In the genomic region with DNA sequence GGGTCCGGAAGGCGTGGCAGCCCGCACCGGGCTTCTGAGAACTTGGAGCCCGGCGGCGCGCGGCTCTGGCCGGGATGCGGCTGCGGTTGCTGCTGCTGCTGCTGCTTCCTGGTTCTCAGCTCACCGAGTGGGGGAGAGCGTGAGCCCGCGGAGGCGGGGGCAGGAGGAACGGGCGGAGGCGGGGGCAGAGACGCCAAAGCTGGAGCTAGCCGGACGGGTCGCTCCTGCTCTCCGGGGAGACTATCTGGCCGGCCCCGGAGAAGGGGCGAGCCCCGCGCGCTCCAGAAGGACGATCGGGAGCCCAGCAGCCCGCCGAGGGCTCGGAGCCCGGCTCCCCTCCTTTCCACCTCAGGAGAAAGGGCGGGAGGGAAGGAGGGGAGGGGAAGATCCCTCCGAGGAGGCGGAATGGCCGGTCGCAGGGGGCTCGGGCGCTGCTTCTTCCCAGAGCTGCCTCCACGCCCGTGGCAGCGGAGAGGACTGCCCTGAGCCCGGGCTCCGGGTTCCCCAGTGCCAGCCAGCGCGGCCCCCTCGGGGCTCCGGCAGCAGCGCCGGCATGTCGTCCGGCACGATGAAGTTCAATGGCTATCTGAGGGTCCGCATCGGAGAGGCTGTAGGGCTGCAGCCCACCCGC, we compare ENCODE assay signal across 8 mouse cellular contexts. TPM values are rescaled to one million over a fixed set of nuclear protein-coding genes. Genes with fewer than 3 reads are reported as not detected.
DNase-seq lines count a peak whose midpoint lies in the region; ATAC-seq and TF ChIP-seq lines count a peak whose summit lies in the region.

A gene (plus strand): TSS at position 187 of the 631 bp plus-strand sequence.

- H3K4me1 ChIP-seq in embryonic facial prominence, embryonic 15.5 days, result peaks cover 18% of the 10 kb centered on the region
- H3K4me1 ChIP-seq in heart, embryonic 12.5 days (replicated peaks), result 0 out of 2 replicates have a peak, but pooled peaks cover 15% of the 10 kb centered on the region
- peaks cover 22% of the 10 kb centered on the region for H3K4me1 ChIP-seq in kidney, embryonic 15.5 days
- H3K4me1 ChIP-seq in liver, adult 2 months (ENCODE audit: control insufficient read depth, insufficient read depth, low read length), result no peaks in the 10 kb centered on the region
- peaks cover 6% of the 10 kb centered on the region; the same call in 1 of the 2 replicates for H3K4me1 ChIP-seq in midbrain, postnatal 0 days (ENCODE audit: insufficient read depth, low read length)
- H3K4me1 ChIP-seq in spleen, adult 2 months (ENCODE audit: control insufficient read depth, insufficient read depth, insufficient read length), result no peaks in the 10 kb centered on the region; the same call in 1 of the 2 replicates

- peak within 1 kb of the TSS; percentile 88 for H3K4me2 ChIP-seq in embryonic facial prominence, embryonic 15.5 days (replicated peaks)
- H3K4me2 ChIP-seq in heart, embryonic 12.5 days, result peak within 1 kb of the TSS; percentile 87
- H3K4me2 ChIP-seq in kidney, embryonic 15.5 days, result peak within 1 kb of the TSS; percentile 87
- peak within 1 kb of the TSS; percentile 88 for H3K4me2 ChIP-seq in midbrain, postnatal 0 days (ENCODE audit: low read depth, low read length, poor library complexity, severe bottlenecking)

- H3K36me3 ChIP-seq in embryonic facial prominence, embryonic 15.5 days, result no peaks in the 10 kb centered on the region
- H3K36me3 ChIP-seq in heart, embryonic 12.5 days, result no peaks in the 10 kb centered on the region
- no peaks in the 10 kb centered on the region for H3K36me3 ChIP-seq in kidney, embryonic 15.5 days
- H3K36me3 ChIP-seq in liver, adult 2 months (ENCODE audit: control insufficient read depth, insufficient read depth, low read length), result no peaks in the 10 kb centered on the region
- H3K36me3 ChIP-seq in midbrain, postnatal 0 days (ENCODE audit: insufficient read depth, low read length), result no peaks in the 10 kb centered on the region
- H3K36me3 ChIP-seq in spleen, adult 2 months (ENCODE audit: control insufficient read depth, insufficient read depth, low read length), result no peaks in the 10 kb centered on the region

- peak; percentile 23; the same call in 1 of the 2 replicates for TF ChIP-seq CTCF in liver, adult 2 months (IDR thresholded peaks at IDR 0.05; ENCODE audit: low read depth, low read length)
- TF ChIP-seq CTCF in midbrain, postnatal 0 days (IDR thresholded peaks at IDR 0.05), result peak; percentile 66
- no peak for TF ChIP-seq CTCF in spleen, adult 2 months (IDR thresholded peaks at IDR 0.05; ENCODE audit: extremely low read depth, insufficient read depth, insufficient read length, insufficient replicate concordance)

- DNase-seq in adrenal gland, postnatal 36 days, result peak; percentile 87 to 89
- no peak for DNase-seq in liver, adult 2 months (ENCODE audit: extremely low read depth, low read depth, low spot score)
- peak; percentile 75 for DNase-seq in midbrain, postnatal 0 days (ENCODE audit: low spot score)
- peak in 1 of 2 experiments; percentile 77 for DNase-seq in spleen, adult 2 months (ENCODE audit: low read depth in 1 of 2, low spot score in 2 of 2)
- DNase-seq in adipocyte (ENCODE audit: low spot score), result no peak

- no peaks in the 10 kb centered on the region for H3K9me3 ChIP-seq in embryonic facial prominence, embryonic 15.5 days (replicated peaks)
- H3K9me3 ChIP-seq in heart, embryonic 12.5 days (replicated peaks), result no peaks in the 10 kb centered on the region
- no peaks in the 10 kb centered on the region for H3K9me3 ChIP-seq in kidney, embryonic 15.5 days (replicated peaks)
- no peaks in the 10 kb centered on the region for H3K9me3 ChIP-seq in midbrain, postnatal 0 days (ENCODE audit: low read length)

- peak within 1 kb of the TSS; percentile 70 for H3K9ac ChIP-seq in embryonic facial prominence, embryonic 15.5 days
- peak within 1 kb of the TSS; percentile 82 for H3K9ac ChIP-seq in heart, embryonic 12.5 days
- peak within 1 kb of the TSS; percentile 83 for H3K9ac ChIP-seq in kidney, embryonic 15.5 days
- peak within 1 kb of the TSS; percentile 77 for H3K9ac ChIP-seq in liver, adult 2 months (ENCODE audit: low read depth, low read length)
- peak within 1 kb of the TSS; percentile 67 for H3K9ac ChIP-seq in midbrain, postnatal 0 days (replicated peaks; ENCODE audit: low read length, poor library complexity, severe bottlenecking)

- WGBS in embryonic facial prominence, embryonic 15.5 days, result under 1% methylated on average over 58 of the region's 61 CpGs
- WGBS in heart, embryonic 12.5 days, result under 1% methylated on average over 49 of the region's 61 CpGs
- WGBS in kidney, embryonic 15.5 days, result under 1% methylated on average over 61 of the region's 61 CpGs
- WGBS in liver, adult 2 months, result under 1% methylated on average over 61 of the region's 61 CpGs
- WGBS in midbrain, postnatal 0 days, result under 1% methylated on average over 51 of the region's 61 CpGs
- 1% methylated on average over 58 of the region's 61 CpGs for WGBS in spleen, adult 2 months

- H3K27ac ChIP-seq in embryonic facial prominence, embryonic 15.5 days (replicated peaks), result peak within 1 kb of the TSS; percentile 84
- peak within 1 kb of the TSS; percentile 83 for H3K27ac ChIP-seq in heart, embryonic 12.5 days (ENCODE audit: poor library complexity, severe bottlenecking)
- H3K27ac ChIP-seq in kidney, embryonic 15.5 days, result peak within 1 kb of the TSS; percentile 88
- peak within 1 kb of the TSS; percentile 68 for H3K27ac ChIP-seq in liver, adult 2 months (replicated peaks; ENCODE audit: insufficient read depth, low read depth, low read length)
- H3K27ac ChIP-seq in midbrain, postnatal 0 days (ENCODE audit: low read depth, low read length), result peak within 1 kb of the TSS; percentile 55
- peak within 1 kb of the TSS; percentile 87 for H3K27ac ChIP-seq in spleen, adult 2 months (ENCODE audit: insufficient read depth, low read length)

- H3K4me3 ChIP-seq in embryonic facial prominence, embryonic 15.5 days (replicated peaks), result peak within 1 kb of the TSS; percentile 80
- peak within 1 kb of the TSS; percentile 64 for H3K4me3 ChIP-seq in heart, embryonic 12.5 days
- H3K4me3 ChIP-seq in kidney, embryonic 15.5 days (replicated peaks), result peak within 1 kb of the TSS; percentile 79
- H3K4me3 ChIP-seq in liver, adult 2 months (ENCODE audit: insufficient read depth, low read depth, low read length), result peak within 1 kb of the TSS; percentile 89
- peak within 1 kb of the TSS; percentile 68 for H3K4me3 ChIP-seq in midbrain, postnatal 0 days (ENCODE audit: low read depth, low read length)
- H3K4me3 ChIP-seq in spleen, adult 2 months (ENCODE audit: extremely low read depth, insufficient read depth, insufficient read length), result peak within 1 kb of the TSS; percentile 65

- H3K27me3 ChIP-seq in embryonic facial prominence, embryonic 15.5 days, result no peaks in the 10 kb centered on the region
- H3K27me3 ChIP-seq in heart, embryonic 12.5 days (replicated peaks), result peaks cover 6% of the 10 kb centered on the region
- peaks cover 40% of the 10 kb centered on the region for H3K27me3 ChIP-seq in kidney, embryonic 15.5 days
- H3K27me3 ChIP-seq in liver, adult 2 months (ENCODE audit: control insufficient read depth, insufficient read depth, low read length), result peaks cover 16% of the 10 kb centered on the region; the same call in 1 of the 2 replicates
- no peaks in the 10 kb centered on the region for H3K27me3 ChIP-seq in midbrain, postnatal 0 days (ENCODE audit: insufficient read depth, low read length)
- peaks cover 10% of the 10 kb centered on the region for H3K27me3 ChIP-seq in spleen, adult 2 months (ENCODE audit: control insufficient read depth, insufficient read depth, low read length)

- ATAC-seq in embryonic facial prominence, embryonic 15.5 days (ENCODE audit: insufficient number of reproducible peaks, low FRiP score, low TSS enrichment, low read depth), result peak; percentile 88
- peak; percentile 88 for ATAC-seq in heart, embryonic 12.5 days (ENCODE audit: insufficient number of reproducible peaks, low FRiP score)
- ATAC-seq in kidney, embryonic 15.5 days (replicated peaks; ENCODE audit: low FRiP score), result peak; percentile 93
- peak; percentile 88 for ATAC-seq in midbrain, postnatal 0 days (ENCODE audit: low FRiP score)

- 0 out of 2 replicates have a peak, but pooled peaks have one; percentile 20 for TF ChIP-seq POLR2A in liver, adult 2 months (IDR thresholded peaks at IDR 0.05; ENCODE audit: extremely low read depth, insufficient read depth, low read length)
- TF ChIP-seq POLR2A in spleen, adult 2 months (IDR thresholded peaks at IDR 0.05; ENCODE audit: low read depth, low read length), result no peak; the same call in 1 of the 2 replicates

- no peaks in the 10 kb centered on the region for H3K79me2 ChIP-seq in liver, adult 2 months (ENCODE audit: control insufficient read depth, insufficient read depth, low read length)

RNA-seq across cellular contexts. Expression of the gene that starts here (rescaled TPM):
- total RNA-seq in adrenal gland, postnatal 36 days (2021), result 10 to 100 TPM; 11.2 to 16.3 TPM
- 20.0 and 21.0 TPM in 2 replicates for polyA plus RNA-seq in embryonic facial prominence, embryonic 15.5 days (2015; fragmentation: Nextera tagmentation; extraction: Ambion mirVana)
- 19.5 and 20.0 TPM in 2 replicates for polyA plus RNA-seq in heart, embryonic 12.5 days (2016; fragmentation: Nextera tagmentation; extraction: Ambion mirVana)
- polyA plus RNA-seq in kidney, embryonic 15.5 days (2015; fragmentation: Nextera tagmentation; extraction: Ambion mirVana), result 10.9 and 11.9 TPM in 2 replicates
- total RNA-seq in liver, adult 2 months (2014; rRNA removed), result 5.3 and 5.9 TPM in 2 replicates
- polyA plus RNA-seq in liver, adult 2 months (2012; rRNA removed), result 1.3 and 1.5 TPM in 2 replicates
- 16.2 and 20.0 TPM in 2 replicates for total RNA-seq in midbrain, postnatal 0 days (2014; rRNA removed)
- 6.9 and 9.9 TPM in 2 replicates for polyA plus RNA-seq in midbrain, postnatal 0 days (2015; fragmentation: Nextera tagmentation; extraction: Ambion mirVana)
- 12.5 and 13.5 TPM in 2 replicates for polyA plus RNA-seq in spleen, adult 2 months (2012; rRNA removed)

Comparison
In these comparisons a context has a peak if more than half of its experiments do, and no peak if none do; other contexts are left out.
1. DNase-seq: peak in adrenal gland, postnatal 36 days (2 of 2) and midbrain, postnatal 0 days (single experiment); none in liver, adult 2 months (single experiment) and adipocyte (single experiment).
2. Peak in every context shown above with its lines, with median percentiles within 50 percentile points of each other: ATAC-seq, H3K27ac ChIP-seq, H3K4me2 ChIP-seq, H3K4me3 ChIP-seq and H3K9ac ChIP-seq.